Mouse (Mus musculus) large intestine, adult 2 months (tissue): ENCODE results near the gene Trpv5. TPM values are rescaled to one million over a fixed set of nuclear protein-coding genes. Genes with fewer than 3 reads are reported as not detected.

Experiments used
- DNase-seq: peaks from one replicate; pipeline ENCODE4 v3.0.0-alpha.2; 2012; ENCODE audit warnings: low read depth, low spot score
- WGBS: fragments of 180-500 bp; shearing (Covaris S2); methylation state at CpG from one replicate; pipeline ENCODE4 v1.1.7; 2018; 5-methylcytosine and 5-hydroxymethylcytosine counted together
- polyA plus RNA-seq: library from polyadenylated mRNA; depleted of rRNA; stranded (reverse); fragments of >200 nt; gene quantifications from 2 replicates; pipeline ENCODE4 v1.2.3, GENCODE M21; 2012; rRNA removed

Trpv5 gene
- not detected in 2 replicates for polyA plus RNA-seq

DNA sequence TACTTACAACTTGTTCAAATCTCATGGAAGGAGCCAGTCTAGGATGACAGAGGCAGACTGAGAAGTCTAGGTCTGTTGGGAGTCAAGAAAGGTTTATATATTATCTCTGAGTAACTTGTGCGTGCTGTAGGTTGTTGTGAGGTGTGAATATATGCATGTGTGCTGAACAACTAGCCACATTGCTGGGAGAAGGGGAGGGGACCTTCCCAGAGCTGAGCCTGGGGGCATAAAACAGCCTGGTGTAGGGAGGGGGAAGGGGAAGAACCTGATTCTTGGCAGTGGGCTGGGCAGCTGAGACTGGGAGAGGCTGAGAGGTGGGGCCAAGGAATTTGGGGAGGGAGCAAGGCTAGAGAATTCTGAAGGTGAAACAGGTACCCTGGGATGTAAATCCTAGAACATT lies at the start of gene Trpv5:
TSS of gene Trpv5 (minus strand) at position 101 of the 400 bp plus-strand sequence.
- 62% methylated on average over 1 of the region's 1 CpGs for WGBS
- DNase-seq, result no peak

GRCm38 (mm10) chr6:41727989-41728609 lies 47.5 kb upstream of the Trpv5 start:
- WGBS, result 67% methylated on average over 1 of the region's 1 CpGs
- DNase-seq, result no peak

- WGBS, result 81% methylated on average over 2 of the region's 2 CpGs
- DNase-seq, result no peak
Measured at GRCm38 (mm10) chr6:41721430-41721829, 40.9 kb upstream of the Trpv5 start.

DNA sequence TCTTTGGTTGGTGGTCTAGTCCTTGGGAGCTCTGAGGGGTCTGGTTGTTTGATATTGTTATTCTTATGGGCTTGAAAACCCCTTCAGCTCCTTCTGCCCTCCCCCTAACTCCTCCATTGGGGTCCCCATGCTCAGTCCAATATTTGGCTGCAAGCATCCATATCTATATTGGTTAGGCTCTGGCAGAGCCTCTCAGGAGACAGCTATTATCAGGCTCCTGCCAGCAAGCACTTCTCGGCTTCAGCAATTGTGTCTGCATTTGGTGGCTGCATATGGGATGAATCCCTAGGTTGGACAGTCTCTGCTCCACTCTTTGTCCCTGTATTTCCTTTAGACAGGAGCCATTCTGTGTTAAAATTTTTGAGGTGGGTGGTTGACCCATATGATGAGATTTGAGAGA lies 29.7 kb upstream of the Trpv5 start:
- DNase-seq, result no peak
- WGBS, result 85% methylated on average over 1 of the region's 1 CpGs

GRCm38 (mm10) chr6:41706275-41706674 lies 25.7 kb upstream of the Trpv5 start:
- 85% methylated on average over 7 of the region's 7 CpGs for WGBS
- DNase-seq, result no peak

GRCm38 (mm10) chr6:41704123-41704522 lies 23.6 kb upstream of the Trpv5 start, which contains the start of gene Kel:
TSS of gene Kel (minus strand) at chr6:41704339.
- no peak for DNase-seq
- 14% methylated on average over 1 of the region's 1 CpGs for WGBS

- no peak for DNase-seq
- 71% methylated on average over 2 of the region's 2 CpGs for WGBS
Measured at GRCm38 (mm10) chr6:41702928-41703327, 22.4 kb upstream of the Trpv5 start.

- WGBS, result 49% methylated on average over 1 of the region's 1 CpGs
- DNase-seq, result no peak
Measured at GRCm38 (mm10) chr6:41701245-41701644, 20.7 kb upstream of the Trpv5 start.

GRCm38 (mm10) chr6:41694407-41694806 lies 13.8 kb upstream of the Trpv5 start:
- DNase-seq, result no peak
- WGBS, result 77% methylated on average over 1 of the region's 1 CpGs

GRCm38 (mm10) chr6:41692200-41692599 lies 11.6 kb upstream of the Trpv5 start:
- no peak for DNase-seq

GRCm38 (mm10) chr6:41685596-41685995 lies 5.0 kb upstream of the Trpv5 start:
- no peak for DNase-seq
- 37% methylated on average over 3 of the region's 3 CpGs for WGBS

DNA sequence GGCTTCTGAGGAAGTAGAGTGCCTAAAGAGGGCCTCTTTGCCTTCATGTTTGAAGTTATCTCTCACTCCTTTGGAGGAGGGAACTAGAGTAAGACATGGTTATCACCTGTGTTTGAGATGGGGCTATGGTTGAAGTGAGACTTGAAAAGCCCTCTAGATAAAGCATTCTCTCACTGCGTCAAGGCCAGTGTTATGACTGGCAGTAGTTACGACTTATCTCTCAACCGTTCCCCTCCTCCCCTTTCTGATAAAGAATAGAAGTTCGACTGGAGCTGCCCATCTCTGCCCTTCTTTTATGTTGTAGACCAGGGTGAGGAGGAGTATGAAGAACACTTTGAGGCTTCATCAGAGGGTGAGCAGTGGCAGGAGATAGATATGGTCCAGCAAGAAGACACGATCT lies 4.3 kb upstream of the Trpv5 start:
- no peak for DNase-seq
- 69% methylated on average over 5 of the region's 5 CpGs for WGBS

GRCm38 (mm10) chr6:41684131-41684530 lies 3.6 kb upstream of the Trpv5 start, which contains the start of gene Llcfc1:
TSS of gene Llcfc1 (plus strand) at chr6:41684431.
- DNase-seq, result no peak
- WGBS, result 94% methylated on average over 2 of the region's 2 CpGs

DNA sequence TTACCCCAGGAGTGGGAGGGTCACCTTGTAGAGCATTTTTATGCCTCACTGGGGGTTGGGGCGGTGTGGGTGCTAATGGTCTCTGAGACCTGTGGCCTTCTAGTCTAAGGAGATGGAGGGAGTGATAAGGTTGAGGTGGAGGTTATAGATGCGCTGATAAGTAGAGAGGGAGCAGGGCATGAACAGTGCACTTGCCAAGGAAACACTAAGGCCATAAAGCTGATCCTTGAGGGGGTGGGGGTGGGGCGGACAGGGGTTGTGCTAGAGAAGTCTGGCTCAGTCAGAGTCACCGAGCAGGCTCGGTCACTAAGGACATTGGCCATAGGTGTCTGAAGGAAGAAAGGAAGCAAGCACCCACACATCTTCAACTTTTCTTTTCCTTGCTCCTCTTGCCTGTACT lies 1.1 kb upstream of the Trpv5 start:
- WGBS, result 33% methylated on average over 5 of the region's 5 CpGs
- no peak for DNase-seq

DNA sequence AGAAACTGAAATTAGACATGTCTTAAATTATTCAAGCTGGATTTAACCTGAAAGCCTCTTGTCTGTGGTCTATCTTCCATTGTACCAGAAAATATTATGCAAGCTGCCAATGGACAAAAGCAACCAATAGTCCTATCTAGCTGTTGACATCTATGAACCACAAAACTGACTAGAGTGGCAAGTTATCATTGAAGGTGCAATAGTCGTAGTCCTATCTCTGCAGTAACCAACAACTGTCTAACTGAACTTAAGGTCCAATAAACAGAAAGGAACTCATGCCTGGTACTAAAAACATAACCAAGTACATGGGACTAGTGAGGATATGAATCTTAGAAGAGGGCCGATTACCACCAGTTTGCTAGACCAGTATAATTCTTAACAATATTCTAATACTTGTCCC lies 4.0 kb downstream of the Trpv5 start:
- 90% methylated on average over 2 of the region's 2 CpGs for WGBS
- no peak for DNase-seq

DNA sequence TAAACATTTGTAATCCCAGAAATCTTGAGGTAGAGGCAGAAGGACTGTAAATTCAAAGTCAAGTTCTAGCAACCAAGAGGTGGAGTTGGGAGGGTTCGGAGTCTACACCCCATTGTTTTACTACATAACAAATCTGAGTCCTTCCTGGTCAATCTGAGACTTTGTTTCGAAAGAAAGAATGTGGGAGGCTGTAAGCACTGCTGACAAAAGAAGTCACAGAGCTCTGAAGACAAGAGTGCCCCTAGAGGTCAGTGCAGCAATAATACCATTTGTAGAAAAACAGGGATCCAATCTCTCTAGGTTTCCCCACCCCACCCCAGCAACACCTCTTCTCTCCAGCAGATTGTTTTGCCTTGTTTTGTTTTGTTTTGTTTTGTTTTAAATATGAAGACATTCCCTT lies 18.2 kb downstream of the Trpv5 start:
- 18% methylated on average over 2 of the region's 2 CpGs for WGBS
- no peak for DNase-seq

DNA sequence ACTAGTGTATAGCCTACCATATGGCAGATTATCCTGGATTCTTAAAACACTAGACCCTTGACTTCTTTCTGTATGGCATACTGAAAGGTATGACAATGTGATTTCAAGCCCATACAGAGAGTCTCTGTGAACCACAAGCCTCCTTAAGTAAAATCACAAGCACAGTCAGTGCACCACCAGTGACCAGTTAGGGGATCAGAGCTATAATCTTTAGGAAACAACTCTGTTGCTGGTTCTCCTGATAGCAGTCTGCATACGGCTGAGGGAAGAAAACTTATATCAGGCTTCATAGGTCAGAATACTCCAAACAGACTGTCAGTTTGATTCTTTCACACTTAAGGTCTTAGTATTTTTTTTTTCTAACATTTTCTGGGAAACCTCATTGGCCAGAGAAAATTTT lies 22.1 kb downstream of the Trpv5 start:
- no peak for DNase-seq
- WGBS, result 66% methylated on average over 1 of the region's 1 CpGs

DNA sequence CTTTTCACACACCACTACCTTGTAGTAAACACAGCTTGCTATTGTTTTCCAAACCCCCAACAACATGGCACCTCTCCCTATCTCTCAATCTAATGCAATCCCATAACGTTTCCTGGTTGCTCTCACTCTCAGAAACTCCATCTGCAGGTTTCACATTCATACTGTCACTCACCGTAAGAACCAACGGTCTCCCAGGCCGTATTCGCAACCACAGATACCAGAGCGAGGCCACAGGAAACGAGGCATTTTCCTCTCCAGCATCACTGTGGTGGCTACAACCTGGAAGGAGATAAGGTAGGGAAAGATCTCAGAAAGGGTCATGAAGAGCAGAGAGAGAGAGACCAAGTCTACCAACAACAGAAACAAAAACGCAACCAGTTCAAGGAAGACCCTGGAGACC lies 25.9 kb downstream of the Trpv5 start:
- no peak for DNase-seq
- 76% methylated on average over 8 of the region's 8 CpGs for WGBS

- 86% methylated on average over 5 of the region's 5 CpGs for WGBS
- no peak for DNase-seq
Measured at GRCm38 (mm10) chr6:41653173-41653572, 27.4 kb downstream of the Trpv5 start.

GRCm38 (mm10) chr6:41646672-41647071 lies 33.9 kb downstream of the Trpv5 start:
- no peak for DNase-seq

DNA sequence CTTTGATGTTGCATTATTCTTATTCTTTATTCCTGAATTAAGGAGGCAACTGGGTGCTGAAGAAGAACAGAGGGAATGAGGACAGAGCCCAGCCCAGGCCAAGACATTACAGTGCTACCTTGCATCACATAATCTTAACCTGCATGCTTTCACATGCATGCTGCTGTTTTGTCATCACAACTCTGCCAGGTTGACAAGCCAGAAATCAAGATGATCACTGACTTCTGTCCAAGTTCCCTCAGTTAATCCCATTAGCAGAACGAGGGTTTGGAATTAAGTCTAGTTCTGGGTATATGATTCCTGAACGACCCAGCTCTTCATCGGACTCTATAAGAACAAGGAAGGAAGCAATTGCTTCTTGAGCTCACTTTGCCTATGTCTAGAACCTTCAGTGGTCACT lies 34.3 kb downstream of the Trpv5 start:
- 89% methylated on average over 3 of the region's 3 CpGs for WGBS
- DNase-seq, result no peak

- 37% methylated on average over 3 of the region's 3 CpGs for WGBS
- DNase-seq, result no peak
Measured at GRCm38 (mm10) chr6:41643227-41643626, 37.3 kb downstream of the Trpv5 start.
